Mouse (Mus musculus) midbrain, postnatal 0 days (tissue): ENCODE data around the gene Sike1. TPM values are rescaled to one million over a fixed set of nuclear protein-coding genes. Genes with fewer than 3 reads are reported as not detected.

Experiments used
- ATAC-seq: fragments of 200-750 bp; cut with Nextera tagmentation; 2 replicates; pipeline ENCODE4 v1.8.0; 2017; ENCODE audit warnings: moderate number of reproducible peaks, mild to moderate bottlenecking, moderate TSS enrichment, moderate library complexity; ENCODE audit not compliant: low FRiP score
- DNase-seq: peaks from one replicate; pipeline ENCODE4 v3.0.0-alpha.2; 2015; ENCODE audit warnings: low spot score
- H3K27ac ChIP-seq: fragments of 300-500 bp; sonication (generic); 2 replicates; pipeline ENCODE4 v1.5.1; 2014; ENCODE audit warnings: low read depth, mild to moderate bottlenecking, low read length, mixed read lengths
- H3K27me3 ChIP-seq: fragments of 300-500 bp; sonication (generic); 2 replicates; pipeline ENCODE4 v1.6.1; 2014; ENCODE audit warnings: low read length, control low read depth, mixed read lengths; ENCODE audit not compliant: insufficient read depth
- H3K36me3 ChIP-seq: fragments of 300-500 bp; sonication (generic); 2 replicates; pipeline ENCODE4 v1.6.1; 2014; ENCODE audit warnings: low read length, control low read depth, mixed read lengths; ENCODE audit not compliant: insufficient read depth
- H3K4me1 ChIP-seq: fragments of 300-500 bp; sonication (generic); 2 replicates; pipeline ENCODE4 v1.6.1; 2014; ENCODE audit warnings: mild to moderate bottlenecking, control low read depth, antibody characterized with exemption, low read length, mixed read lengths; ENCODE audit not compliant: insufficient read depth
- H3K4me2 ChIP-seq: fragments of 300-500 bp; sonication (generic); 2 replicates; pipeline ENCODE4 v1.6.1; 2014; ENCODE audit warnings: low read depth, mild to moderate bottlenecking, low read length, mixed read lengths; ENCODE audit not compliant: poor library complexity, severe bottlenecking
- H3K4me3 ChIP-seq: fragments of 300-500 bp; sonication (generic); 2 replicates; pipeline ENCODE4 v1.5.1; 2014; ENCODE audit warnings: low read depth, mild to moderate bottlenecking, low read length, moderate library complexity
- H3K9ac ChIP-seq: fragments of 300-500 bp; sonication (generic); replicated peaks from 2 replicates; pipeline ENCODE4 v1.6.1; 2014; ENCODE audit warnings: mild to moderate bottlenecking, low read length, moderate library complexity, mixed read lengths; ENCODE audit not compliant: poor library complexity, severe bottlenecking
- H3K9me3 ChIP-seq: fragments of 300-500 bp; sonication (generic); 2 replicates; pipeline ENCODE4 v1.6.1; 2016; ENCODE audit warnings: low read length, control low read depth
- CTCF ChIP-seq: IDR thresholded peaks from 2 replicates; pipeline ENCODE4 v1.5.1; 2016; ENCODE audit warnings: antibody characterized with exemption, mild to moderate bottlenecking
- WGBS: fragments of 180-500 bp; shearing (Covaris S2); extraction: QIAGEN DNeasy Blood & Tissue Kit; methylation state at CpG from one replicate; pipeline ENCODE4 v1.1.7; 2014; 5-methylcytosine and 5-hydroxymethylcytosine counted together
- polyA plus RNA-seq: library from polyadenylated mRNA; unstranded; fragments of >200 nt; fragmentation: Nextera tagmentation; extraction: Ambion mirVana; gene quantifications from 2 replicates; pipeline ENCODE4 v1.2.1, GENCODE M21; 2015
- total RNA-seq: library from RNA; depleted of rRNA; stranded (reverse); fragments of >200 nt; gene quantifications from 2 replicates; pipeline ENCODE4 v1.2.3, GENCODE M21; 2014; rRNA removed

Sike1 gene
- total and polyA plus RNA-seq, 2 experiments from 2014 or later = 48.3 to 49.1 TPM

- H3K9me3 ChIP-seq = no peaks in the 10 kb centered on the region
- H3K4me2 ChIP-seq = no peak overlapping the region
- H3K27ac ChIP-seq = no peak overlapping the region
- no peak for DNase-seq
- no peaks in the 10 kb centered on the region for H3K27me3 ChIP-seq
- no peak for TF ChIP-seq CTCF
- H3K4me3 ChIP-seq = no peak overlapping the region
- H3K9ac ChIP-seq = no peak overlapping the region
- 79% methylated on average over 1 of the region's 1 CpGs for WGBS
- H3K4me1 ChIP-seq = no peaks in the 10 kb centered on the region
- peaks cover 12% of the 10 kb centered on the region; the same call in 1 of the 2 replicates for H3K36me3 ChIP-seq
- ATAC-seq = no peak
These were observed 45.4 kb downstream of the Sike1 start for GRCm38 (mm10) chr3:103040861-103041379.

GRCm38 (mm10) chr3:103056016-103056595 is 60.6 kb downstream of the Sike1 start:
- no peak overlapping the region for H3K4me3 ChIP-seq
- ATAC-seq (no peak), DNase-seq (no peak)
- H3K27ac ChIP-seq = no peak overlapping the region
- 89% methylated on average over 5 of the region's 5 CpGs for WGBS
- peaks cover 46% of the 10 kb centered on the region for H3K36me3 ChIP-seq
- TF ChIP-seq CTCF = no peak
- no peak overlapping the region for H3K9ac ChIP-seq
- H3K9me3 ChIP-seq = no peaks in the 10 kb centered on the region
- no peaks in the 10 kb centered on the region for H3K27me3 ChIP-seq
- H3K4me1 ChIP-seq = no peaks in the 10 kb centered on the region
- no peak overlapping the region for H3K4me2 ChIP-seq

GRCm38 (mm10) chr3:103057752-103058151 is 62.2 kb downstream of the Sike1 start:
- Histone ChIP-seq H3K27ac (peak overlapping the region; percentile 79; the same call in 1 of the 2 replicates), H3K36me3 (peaks cover 45% of the 10 kb centered on the region), H3K4me2 (peak overlapping the region; percentile 66), H3K27me3 (no peaks in the 10 kb centered on the region), H3K4me1 (no peaks in the 10 kb centered on the region), H3K4me3 (peak overlapping the region; percentile 69), H3K9me3 (no peaks in the 10 kb centered on the region), H3K9ac (peak overlapping the region; percentile 24; the same call in 1 of the 2 replicates)
- WGBS = 2% methylated on average over 10 of the region's 10 CpGs
- ATAC-seq (peak; percentile 57), DNase-seq (peak; percentile 31)
- no peak for TF ChIP-seq CTCF

Other genes starting within 250 kb of the Sike1 start
- not detected in 2 replicates for gene Tshb, start 213.0 kb upstream of the Sike1 start, total RNA-seq
- gene Tshb, start 213.0 kb upstream of the Sike1 start, polyA plus RNA-seq = 0.27 and 0.42 TPM in 2 replicates
- not detected in 2 replicates for gene Sycp1, start 59.6 kb upstream of the Sike1 start, total RNA-seq
- not detected in 2 replicates for gene Sycp1, start 59.6 kb upstream of the Sike1 start, polyA plus RNA-seq
- not detected in 2 replicates for gene Nr1h5, start 31.6 kb upstream of the Sike1 start, total RNA-seq
- 0.07 and 0.19 TPM in 2 replicates for gene Nr1h5, start 31.6 kb upstream of the Sike1 start, polyA plus RNA-seq
- 222 and 287 TPM in 2 replicates for gene Csde1, start 24.7 kb downstream of the Sike1 start, total RNA-seq
- gene Csde1, start 24.7 kb downstream of the Sike1 start, polyA plus RNA-seq = 256 and 287 TPM in 2 replicates
- gene Nras, start 62.6 kb downstream of the Sike1 start, total RNA-seq = 51.3 and 60.3 TPM in 2 replicates
- 60.3 and 67.9 TPM in 2 replicates for gene Nras, start 62.6 kb downstream of the Sike1 start, polyA plus RNA-seq
- gene Ampd1, start 78.3 kb downstream of the Sike1 start, total RNA-seq = not detected in 2 replicates
- not detected in 2 replicates for gene Ampd1, start 78.3 kb downstream of the Sike1 start, polyA plus RNA-seq
- 0.85 and 1.7 TPM in 2 replicates for gene Dennd2c, start 106.9 kb downstream of the Sike1 start, total RNA-seq
- 0.63 and 0.88 TPM in 2 replicates for gene Dennd2c, start 106.9 kb downstream of the Sike1 start, polyA plus RNA-seq
- gene Bcas2, start 175.9 kb downstream of the Sike1 start, total RNA-seq = 90.7 and 103 TPM in 2 replicates
- 220 and 234 TPM in 2 replicates for gene Bcas2, start 175.9 kb downstream of the Sike1 start, polyA plus RNA-seq